Mouse (Mus musculus) testis, adult 2 months (tissue): ENCODE data around the gene Ammecr1. TPM values are rescaled to one million over a fixed set of nuclear protein-coding genes. Genes with fewer than 3 reads are reported as not detected.

Experiments
- H3K27ac ChIP-seq: fragments of 200-500 bp; 2 replicates; pipeline ENCODE4 v1.5.1; 2012; ENCODE audit warnings: low read depth, low read length; ENCODE audit not compliant: control insufficient read depth, insufficient read depth
- H3K27me3 ChIP-seq: fragments of 200-500 bp; 2 replicates; pipeline ENCODE4 v1.6.1; 2012; ENCODE audit warnings: mild to moderate bottlenecking, low read length, moderate library complexity; ENCODE audit not compliant: control insufficient read depth, insufficient read depth
- H3K36me3 ChIP-seq: fragments of 200-500 bp; 2 replicates; pipeline ENCODE4 v1.6.1; 2012; ENCODE audit warnings: mild to moderate bottlenecking, low read length; ENCODE audit not compliant: control insufficient read depth, insufficient read depth
- H3K4me1 ChIP-seq: fragments of 200-500 bp; 2 replicates; pipeline ENCODE4 v1.6.1; 2012; ENCODE audit warnings: low read length; ENCODE audit not compliant: control insufficient read depth, insufficient read depth
- H3K4me3 ChIP-seq: fragments of 200-500 bp; 2 replicates; pipeline ENCODE4 v1.5.1; 2012; ENCODE audit warnings: low read depth, mild to moderate bottlenecking, low read length, moderate library complexity, mixed read lengths; ENCODE audit not compliant: control insufficient read depth
- CTCF ChIP-seq: fragments of 200-500 bp; IDR thresholded peaks from 2 replicates; pipeline ENCODE4 v1.5.1; 2012; ENCODE audit warnings: low read depth, mild to moderate bottlenecking, inconsistent platforms, low read length, moderate library complexity; ENCODE audit not compliant: control insufficient read depth, insufficient read depth, insufficient replicate concordance
- POLR2A ChIP-seq: fragments of 200-500 bp; IDR thresholded peaks from 2 replicates; pipeline ENCODE4 v1.6.1; 2012; ENCODE audit warnings: low read depth, mild to moderate bottlenecking, inconsistent platforms, low read length, moderate library complexity; ENCODE audit not compliant: control insufficient read depth
- polyA plus RNA-seq: library from polyadenylated mRNA; depleted of rRNA; stranded (reverse); fragments of >200 nt; gene quantifications from 2 replicates; pipeline ENCODE4 v1.2.3, GENCODE M21; 2012

Ammecr1 gene
- polyA plus RNA-seq, 1 experiment, result 0.99 TPM

DNA sequence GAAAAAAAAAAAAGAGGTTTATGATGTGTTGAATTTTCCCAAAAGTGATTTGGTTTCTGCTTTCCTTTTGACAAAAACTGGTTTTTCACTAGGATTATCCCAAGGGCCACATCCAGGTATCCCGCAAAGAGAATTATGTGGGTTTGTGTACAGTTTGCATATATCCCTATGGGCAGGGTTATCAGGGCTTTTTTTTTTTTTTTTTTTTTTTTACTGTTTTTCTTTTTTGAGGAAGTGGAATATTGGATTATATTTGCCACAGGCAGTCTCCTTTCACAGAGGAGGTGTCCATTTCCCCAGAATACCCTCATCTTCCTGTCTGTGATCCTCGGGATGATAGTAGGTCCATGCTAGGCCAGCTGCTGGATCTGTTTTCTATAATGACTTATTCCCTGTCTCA is 137.3 kb downstream of the Ammecr1 start:
- peaks cover 5% of the 10 kb centered on the region for H3K4me1 ChIP-seq
- TF ChIP-seq CTCF (no peak), POLR2A (no peak)
- no peaks in the 10 kb centered on the region for H3K36me3 ChIP-seq
- no peak overlapping the region for H3K27ac ChIP-seq
- H3K27me3 ChIP-seq, result no peaks in the 10 kb centered on the region
- H3K4me3 ChIP-seq, result no peak overlapping the region

DNA sequence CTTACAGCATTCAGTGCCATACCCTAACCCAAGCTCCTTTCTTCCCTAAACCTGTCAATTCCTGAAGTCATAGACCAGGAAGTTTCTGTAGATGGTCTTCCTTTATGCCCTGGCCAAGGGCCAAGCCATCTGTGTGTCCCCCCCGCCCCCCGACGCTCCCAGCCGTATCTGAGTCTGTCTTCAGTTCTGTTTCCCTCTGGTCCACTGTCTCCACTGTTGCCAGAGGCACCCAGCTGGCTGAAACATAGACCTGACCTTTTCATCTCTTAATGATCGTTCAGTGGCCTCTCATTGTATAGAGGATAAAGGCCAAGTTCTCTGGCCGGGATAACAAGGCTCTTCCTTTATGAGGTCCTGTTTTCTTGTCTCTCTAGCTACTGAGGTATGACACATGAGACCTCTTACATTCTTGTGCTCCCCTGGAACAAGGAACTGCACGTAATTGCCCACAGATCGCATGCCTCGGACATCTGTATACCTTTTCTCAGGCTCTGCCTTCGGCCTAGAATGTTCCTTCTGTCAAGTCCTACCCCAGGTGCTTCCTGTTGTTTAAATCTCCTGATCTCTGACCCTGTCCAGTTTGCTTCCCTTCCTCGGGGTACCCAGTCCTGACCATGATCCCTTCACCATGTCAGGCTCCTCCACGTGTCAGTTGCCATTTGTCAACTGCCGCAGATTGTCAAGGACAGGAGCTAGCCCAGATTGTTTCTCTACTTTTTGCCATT is 138.2 kb downstream of the Ammecr1 start:
- TF ChIP-seq POLR2A (no peak), CTCF (no peak)
- Histone ChIP-seq H3K27ac (no peak overlapping the region; the same call in 1 of the 2 replicates), H3K36me3 (no peaks in the 10 kb centered on the region), H3K4me1 (peaks cover 2% of the 10 kb centered on the region), H3K27me3 (no peaks in the 10 kb centered on the region), H3K4me3 (no peak overlapping the region)

GRCm38 (mm10) chrX:142827644-142828043 is 138.9 kb downstream of the Ammecr1 start:
- Histone ChIP-seq H3K4me1 (peaks cover 2% of the 10 kb centered on the region), H3K36me3 (no peaks in the 10 kb centered on the region), H3K27me3 (no peaks in the 10 kb centered on the region), H3K27ac (no peak overlapping the region), H3K4me3 (no peak overlapping the region)
- no peak for TF ChIP-seq POLR2A
- no peak for TF ChIP-seq CTCF

DNA sequence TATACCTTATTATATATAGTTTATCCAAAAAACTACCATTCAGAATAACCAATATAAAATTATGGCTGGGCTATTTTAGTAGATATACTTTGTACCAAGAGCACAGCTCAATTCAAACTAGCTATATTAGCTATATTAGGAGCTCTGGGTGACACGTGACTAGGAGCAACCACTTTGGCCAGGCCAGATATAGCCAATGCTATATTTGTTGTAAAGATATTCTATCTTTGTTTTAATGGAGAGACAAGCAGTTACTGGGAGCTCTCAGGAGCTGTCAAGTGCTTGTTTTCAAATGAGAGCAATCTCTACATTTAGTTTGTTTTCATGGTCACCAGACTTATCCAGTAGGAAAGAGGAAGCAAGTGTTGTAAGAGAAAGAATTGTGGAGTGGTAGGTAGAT is 141.2 kb downstream of the Ammecr1 start:
- H3K4me1 ChIP-seq, result peaks cover 2% of the 10 kb centered on the region
- H3K36me3 ChIP-seq, result no peaks in the 10 kb centered on the region
- no peak overlapping the region for H3K4me3 ChIP-seq
- no peaks in the 10 kb centered on the region for H3K27me3 ChIP-seq
- no peak overlapping the region for H3K27ac ChIP-seq
- TF ChIP-seq POLR2A (no peak), CTCF (no peak)

GRCm38 (mm10) chrX:142821846-142822245 is 144.7 kb downstream of the Ammecr1 start:
- Histone ChIP-seq H3K27me3 (no peaks in the 10 kb centered on the region), H3K4me3 (no peak overlapping the region), H3K27ac (no peak overlapping the region), H3K36me3 (no peaks in the 10 kb centered on the region), H3K4me1 (peaks cover 2% of the 10 kb centered on the region; the same call in 1 of the 2 replicates)
- TF ChIP-seq POLR2A (no peak), CTCF (no peak)

DNA sequence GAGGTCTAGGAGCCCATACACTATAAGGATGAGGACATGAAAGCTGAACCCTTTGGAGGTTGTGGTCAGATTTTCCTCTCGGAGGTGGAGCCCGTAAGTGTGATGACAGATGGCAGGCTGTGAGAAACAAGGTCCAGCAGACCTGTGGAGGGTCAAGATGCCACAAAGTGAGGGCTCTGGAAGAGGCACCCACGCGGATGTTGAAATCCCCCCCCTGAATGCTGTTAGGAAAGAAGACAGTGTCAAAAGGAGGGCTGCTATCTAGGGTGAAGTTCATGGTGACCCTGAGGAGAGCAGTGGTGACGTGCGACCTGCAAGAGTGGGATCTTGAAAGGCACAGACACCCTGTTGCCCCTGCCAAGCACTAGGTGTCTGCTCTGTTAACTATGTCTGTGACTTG is 145.3 kb downstream of the Ammecr1 start:
- Histone ChIP-seq H3K36me3 (no peaks in the 10 kb centered on the region), H3K27me3 (no peaks in the 10 kb centered on the region), H3K4me3 (no peak overlapping the region), H3K4me1 (peaks cover 2% of the 10 kb centered on the region; the same call in 1 of the 2 replicates), H3K27ac (0 out of 2 replicates have a peak overlapping the region, but pooled peaks have one; percentile 11)
- no peak for TF ChIP-seq CTCF

GRCm38 (mm10) chrX:142818057-142818682 is 148.4 kb downstream of the Ammecr1 start:
- Histone ChIP-seq H3K36me3 (no peaks in the 10 kb centered on the region), H3K27ac (no peak overlapping the region), H3K4me1 (peaks cover 2% of the 10 kb centered on the region; the same call in 1 of the 2 replicates), H3K27me3 (no peaks in the 10 kb centered on the region), H3K4me3 (peak overlapping the region; percentile 13)
- TF ChIP-seq POLR2A (no peak), CTCF (peak; percentile 38; the same call in 1 of the 2 replicates)

GRCm38 (mm10) chrX:142813146-142813545 is 153.4 kb downstream of the Ammecr1 start:
- Histone ChIP-seq H3K36me3 (no peaks in the 10 kb centered on the region), H3K4me3 (no peak overlapping the region), H3K27ac (no peak overlapping the region), H3K4me1 (no peaks in the 10 kb centered on the region), H3K27me3 (no peaks in the 10 kb centered on the region)
- TF ChIP-seq CTCF (peak; percentile 19; the same call in 1 of the 2 replicates), POLR2A (no peak)
